Mouse (Mus musculus) forebrain, embryonic 16.5 days (tissue): ENCODE measurements around the gene Donson. TPM values are rescaled to one million over a fixed set of nuclear protein-coding genes. Genes with fewer than 3 reads are reported as not detected.

Experiments
- ATAC-seq: fragments of 200-750 bp; cut with Nextera tagmentation; 2 replicates; pipeline ENCODE4 v1.8.0; 2017; ENCODE audit warnings: mild to moderate bottlenecking, moderate library complexity
- H3K27ac ChIP-seq: fragments of 300-500 bp; sonication (generic); 2 replicates; pipeline ENCODE4 v1.5.1; 2014; ENCODE audit warnings: low read length, control low read depth
- H3K27me3 ChIP-seq: fragments of 300-500 bp; sonication (generic); replicated peaks from 2 replicates; pipeline ENCODE4 v1.6.1; 2014; ENCODE audit warnings: low read length; ENCODE audit not compliant: control insufficient read depth, insufficient read depth
- H3K36me3 ChIP-seq: fragments of 300-500 bp; sonication (generic); 2 replicates; pipeline ENCODE4 v1.6.1; 2014; ENCODE audit not compliant: control insufficient read depth, insufficient read depth
- H3K4me1 ChIP-seq: fragments of 300-500 bp; sonication (generic); replicated peaks from 2 replicates; pipeline ENCODE4 v1.6.1; 2014; ENCODE audit warnings: low read length; ENCODE audit not compliant: control insufficient read depth, insufficient read depth
- H3K4me2 ChIP-seq: fragments of 300-500 bp; sonication (generic); 2 replicates; pipeline ENCODE4 v1.6.1; 2014; ENCODE audit warnings: mild to moderate bottlenecking, low read length, control low read depth
- H3K4me3 ChIP-seq: fragments of 300-500 bp; sonication (generic); replicated peaks from 2 replicates; pipeline ENCODE4 v1.5.1; 2014; ENCODE audit warnings: mild to moderate bottlenecking, low read length, control low read depth
- H3K9ac ChIP-seq: fragments of 300-500 bp; sonication (generic); replicated peaks from 2 replicates; pipeline ENCODE4 v1.6.1; 2014; ENCODE audit warnings: low read depth, low read length, control low read depth
- H3K9me3 ChIP-seq: fragments of 300-500 bp; sonication (generic); 2 replicates; pipeline ENCODE4 v1.6.1; 2016; ENCODE audit warnings: low read length; ENCODE audit not compliant: control insufficient read depth
- WGBS: fragments of 180-500 bp; shearing (Covaris S2); extraction: QIAGEN DNeasy Blood & Tissue Kit; methylation state at CpG from one replicate; pipeline ENCODE4 v1.1.7; 2014; 5-methylcytosine and 5-hydroxymethylcytosine counted together
- polyA plus RNA-seq: library from polyadenylated mRNA; unstranded; fragments of >200 nt; fragmentation: Nextera tagmentation; extraction: Ambion mirVana; gene quantifications from 2 replicates; pipeline ENCODE4 v1.2.1, GENCODE M21; 2015

Donson gene
- 19.8 and 23.8 TPM in 2 replicates for polyA plus RNA-seq

- H3K27ac ChIP-seq: peak within 1 kb of the TSS; percentile 83
- ATAC-seq: peak; percentile 100
- peak within 1 kb of the TSS; percentile 87 for H3K9ac ChIP-seq
- WGBS: under 1% methylated on average over 56 of the region's 71 CpGs
- H3K36me3 ChIP-seq: peaks cover 4% of the 10 kb centered on the region; the same call in 1 of the 2 replicates
- H3K4me2 ChIP-seq: peak within 1 kb of the TSS; percentile 77
- peaks cover 17% of the 10 kb centered on the region for H3K4me1 ChIP-seq
- H3K9me3 ChIP-seq: no peaks in the 10 kb centered on the region
- H3K4me3 ChIP-seq: peak within 1 kb of the TSS; percentile 89
- H3K27me3 ChIP-seq: no peaks in the 10 kb centered on the region
Measured at GRCm38 (mm10) chr16:91688619-91689334, at the start of gene Donson. Gene Donson, minus strand, starts transcription at chr16:91688770.

- no peak overlapping the region for H3K9ac ChIP-seq
- no peak overlapping the region for H3K4me2 ChIP-seq
- H3K4me1 ChIP-seq: peaks cover 58% of the 10 kb centered on the region
- ATAC-seq: no peak
- no peak overlapping the region for H3K4me3 ChIP-seq
- 70% methylated on average over 7 of the region's 7 CpGs for WGBS
- no peaks in the 10 kb centered on the region for H3K36me3 ChIP-seq
- no peaks in the 10 kb centered on the region for H3K27me3 ChIP-seq
- H3K27ac ChIP-seq: no peak overlapping the region
- H3K9me3 ChIP-seq: no peaks in the 10 kb centered on the region
Measured at GRCm38 (mm10) chr16:91736046-91736816, 47.7 kb upstream of the Donson start.

GRCm38 (mm10) chr16:91734771-91735170 is 46.2 kb upstream of the Donson start:
- Histone ChIP-seq H3K27ac (no peak overlapping the region), H3K4me2 (no peak overlapping the region), H3K36me3 (no peaks in the 10 kb centered on the region), H3K9ac (no peak overlapping the region), H3K4me3 (no peak overlapping the region), H3K4me1 (peaks cover 49% of the 10 kb centered on the region), H3K27me3 (no peaks in the 10 kb centered on the region), H3K9me3 (no peaks in the 10 kb centered on the region)
- ATAC-seq: no peak
- 68% methylated on average over 5 of the region's 5 CpGs for WGBS

GRCm38 (mm10) chr16:91732816-91733215 is 44.2 kb upstream of the Donson start:
- Histone ChIP-seq H3K27me3 (no peaks in the 10 kb centered on the region), H3K9me3 (no peaks in the 10 kb centered on the region), H3K4me2 (no peak overlapping the region), H3K9ac (no peak overlapping the region), H3K27ac (no peak overlapping the region), H3K4me3 (no peak overlapping the region), H3K36me3 (no peaks in the 10 kb centered on the region), H3K4me1 (peaks cover 48% of the 10 kb centered on the region)
- ATAC-seq: no peak
- 79% methylated on average over 2 of the region's 2 CpGs for WGBS

GRCm38 (mm10) chr16:91730446-91730845 is 41.9 kb upstream of the Donson start:
- Histone ChIP-seq H3K36me3 (no peaks in the 10 kb centered on the region), H3K4me3 (peak overlapping the region; percentile 93), H3K27ac (peak overlapping the region; percentile 96), H3K4me1 (peaks cover 50% of the 10 kb centered on the region), H3K4me2 (peak overlapping the region; percentile 89), H3K9ac (peak overlapping the region; percentile 92), H3K27me3 (no peaks in the 10 kb centered on the region), H3K9me3 (no peaks in the 10 kb centered on the region)
- ATAC-seq: no peak
- WGBS: 1% methylated on average over 11 of the region's 11 CpGs

- peak overlapping the region; percentile 96 for H3K27ac ChIP-seq
- no peaks in the 10 kb centered on the region for H3K27me3 ChIP-seq
- no peaks in the 10 kb centered on the region for H3K9me3 ChIP-seq
- H3K9ac ChIP-seq: peak overlapping the region; percentile 92
- ATAC-seq: no peak
- peaks cover 45% of the 10 kb centered on the region for H3K4me1 ChIP-seq
- under 1% methylated on average over 37 of the region's 44 CpGs for WGBS
- H3K4me3 ChIP-seq: peak overlapping the region; percentile 93
- H3K36me3 ChIP-seq: no peaks in the 10 kb centered on the region
- peak overlapping the region; percentile 89 for H3K4me2 ChIP-seq
Measured at GRCm38 (mm10) chr16:91729821-91730441, 41.4 kb upstream of the Donson start.

GRCm38 (mm10) chr16:91729066-91729482 is 40.5 kb upstream of the Donson start, which contains the start of gene Itsn1:
Gene Itsn1, plus strand, starts transcription at chr16:91729281.
- ATAC-seq: peak; percentile 94
- peak within 1 kb of the TSS; percentile 93 for H3K4me3 ChIP-seq
- no peaks in the 10 kb centered on the region for H3K27me3 ChIP-seq
- H3K9me3 ChIP-seq: no peaks in the 10 kb centered on the region
- H3K27ac ChIP-seq: peak within 1 kb of the TSS; percentile 97
- WGBS: under 1% methylated on average over 21 of the region's 33 CpGs
- peak within 1 kb of the TSS; percentile 89 for H3K4me2 ChIP-seq
- peaks cover 37% of the 10 kb centered on the region for H3K4me1 ChIP-seq
- H3K36me3 ChIP-seq: no peaks in the 10 kb centered on the region
- H3K9ac ChIP-seq: peak within 1 kb of the TSS; percentile 92

GRCm38 (mm10) chr16:91728123-91729065 is 39.8 kb upstream of the Donson start, which contains the start of gene Cryzl1:
Gene Cryzl1, minus strand, starts transcription at chr16:91728975.
- Histone ChIP-seq H3K4me2 (peak within 1 kb of the TSS; percentile 89), H3K27me3 (no peaks in the 10 kb centered on the region), H3K36me3 (no peaks in the 10 kb centered on the region), H3K9me3 (no peaks in the 10 kb centered on the region), H3K4me1 (peaks cover 35% of the 10 kb centered on the region), H3K27ac (peak within 1 kb of the TSS; percentile 97), H3K4me3 (peak within 1 kb of the TSS; percentile 93), H3K9ac (peak within 1 kb of the TSS; percentile 92)
- peak; percentile 95 for ATAC-seq
- 1% methylated on average over 46 of the region's 46 CpGs for WGBS
